Mouse (Mus musculus) 416B (cell line): Measurements from ENCODE around the gene Cyp8b1.
A peak's percentile ranks its signal among the peaks of the same experiment; 100 is the strongest.

Experiments
- DNase-seq: peaks from one replicate; pipeline ENCODE4 v3.0.0; 2011; ENCODE audit warnings: low read depth

Cyp8b1 gene

DNA sequence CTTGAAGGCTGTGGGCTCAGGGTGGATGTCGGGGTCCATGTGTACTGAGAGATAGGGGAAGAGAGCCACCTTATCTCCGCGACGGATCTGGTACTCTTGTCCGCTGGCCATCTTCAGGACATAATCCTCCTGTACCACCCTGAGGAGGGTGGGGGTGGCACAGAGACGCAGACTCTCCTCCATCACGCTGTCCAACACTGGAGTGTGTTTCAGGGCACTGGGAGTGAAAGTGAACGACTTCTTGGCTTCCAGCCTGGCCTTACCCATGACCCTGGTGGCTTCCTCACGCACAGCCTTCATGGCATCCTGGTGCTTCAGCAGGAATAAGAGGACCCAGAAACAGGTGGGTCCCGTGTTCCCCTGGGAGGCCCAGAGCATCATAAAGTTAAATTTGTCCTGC, 1.0 kb downstream of the Cyp8b1 start:
- no peak for DNase-seq

DNA sequence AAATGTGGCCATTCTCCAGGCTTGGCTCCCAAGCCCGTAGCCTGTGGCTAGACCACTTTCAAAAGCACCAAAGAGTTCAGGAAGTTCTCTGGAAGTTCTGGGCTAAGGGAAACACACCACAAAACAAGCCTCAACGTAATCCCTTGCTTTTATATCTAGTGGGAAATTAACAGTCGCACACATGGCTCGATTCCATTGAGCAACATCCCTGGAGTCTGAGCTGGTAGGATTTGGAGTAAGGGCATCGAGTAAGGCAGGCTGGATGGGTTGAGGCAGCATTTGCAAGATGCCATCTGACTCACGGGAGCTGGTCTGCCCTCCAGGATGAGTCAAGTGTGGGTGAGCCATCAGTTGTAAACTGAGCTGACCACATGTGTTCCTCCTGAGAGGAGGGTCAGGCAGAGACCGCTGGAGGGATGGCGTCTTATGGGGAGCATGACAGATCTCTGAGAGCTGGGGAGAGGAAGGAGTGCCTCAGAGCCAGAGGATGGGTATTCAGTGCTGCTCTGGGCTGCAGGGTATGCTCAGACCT, 1.8 kb downstream of the Cyp8b1 start:
- DNase-seq, result peak; percentile 83

DNA sequence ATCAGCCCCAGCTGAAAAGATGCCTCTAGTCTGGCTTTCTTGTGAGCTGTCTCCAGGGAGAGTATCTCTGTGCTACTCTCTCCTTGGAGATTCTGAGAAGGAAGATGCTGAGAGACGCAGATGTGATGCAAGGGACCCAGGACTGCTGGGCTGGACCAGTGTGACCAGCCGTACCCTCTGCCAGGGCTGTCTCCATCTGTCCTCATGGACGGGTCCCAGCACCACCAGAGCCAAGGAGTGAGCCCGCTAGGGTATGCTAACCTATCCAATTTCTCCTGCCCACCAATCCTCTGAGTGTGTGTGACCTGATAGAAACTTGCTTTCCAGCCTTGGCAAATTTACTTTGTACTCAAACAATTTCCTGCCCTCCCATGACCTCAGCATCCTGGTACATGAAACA, 3.3 kb downstream of the Cyp8b1 start:
- no peak for DNase-seq

DNA sequence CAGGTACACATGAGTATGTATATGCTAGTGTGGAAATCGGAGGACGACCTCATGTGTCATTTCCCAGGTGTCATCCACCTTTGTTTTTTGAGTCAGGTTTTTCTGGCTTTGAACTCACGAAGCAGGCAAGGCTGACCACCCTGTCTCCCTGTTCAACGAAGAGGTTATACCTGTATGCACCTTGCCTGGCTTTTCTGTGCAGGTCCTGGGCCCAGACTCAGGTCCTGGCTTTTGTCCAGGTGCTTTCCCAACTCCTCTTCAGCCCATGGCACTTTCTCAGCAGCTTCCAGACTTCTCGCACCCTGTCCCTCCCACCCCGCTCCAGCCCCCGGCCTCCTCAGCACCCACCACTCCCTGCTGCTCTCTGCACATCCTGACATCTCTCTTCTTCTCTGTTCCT, 4.9 kb downstream of the Cyp8b1 start:
- DNase-seq, result no peak

DNA sequence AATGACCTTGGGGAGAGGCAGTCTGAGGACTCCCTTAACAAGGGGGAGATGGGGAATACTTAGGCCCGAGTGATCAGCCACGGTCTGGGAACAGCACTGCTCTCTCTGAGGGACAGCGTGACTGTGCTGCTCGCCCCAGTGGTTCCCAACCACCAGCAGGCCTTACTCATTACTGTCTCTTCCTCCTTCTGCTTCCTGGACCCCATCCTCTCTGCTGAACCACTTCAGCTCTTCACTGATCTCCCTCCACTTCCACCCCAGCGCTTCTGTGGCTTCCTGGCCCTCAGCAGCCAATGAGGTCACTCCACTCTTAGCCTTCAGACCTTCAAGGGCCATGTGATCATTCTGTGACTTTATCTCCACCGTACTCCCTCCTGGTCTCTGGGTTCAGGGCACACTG, 6.5 kb downstream of the Cyp8b1 start:
- peak; percentile 87 for DNase-seq

DNA sequence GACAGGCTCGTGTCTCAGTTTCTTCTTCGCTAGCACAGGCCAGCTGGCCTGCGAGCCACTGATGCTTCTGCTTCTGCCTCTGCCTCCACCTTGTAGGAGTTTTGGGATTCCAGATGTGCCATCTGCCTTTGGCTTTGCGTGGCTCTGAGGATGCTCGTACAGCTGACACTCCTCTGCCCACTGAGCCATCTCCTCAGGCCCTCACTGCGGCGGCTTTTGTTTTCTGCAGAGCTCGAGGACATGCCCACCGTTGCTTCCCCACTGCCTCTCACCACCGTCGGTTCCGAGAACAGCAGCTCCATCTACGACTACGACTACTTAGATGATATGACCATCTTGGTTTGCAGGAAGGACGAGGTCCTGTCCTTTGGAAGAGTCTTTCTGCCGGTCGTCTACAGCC, 7.8 kb downstream of the Cyp8b1 start:
- DNase-seq, result no peak

DNA sequence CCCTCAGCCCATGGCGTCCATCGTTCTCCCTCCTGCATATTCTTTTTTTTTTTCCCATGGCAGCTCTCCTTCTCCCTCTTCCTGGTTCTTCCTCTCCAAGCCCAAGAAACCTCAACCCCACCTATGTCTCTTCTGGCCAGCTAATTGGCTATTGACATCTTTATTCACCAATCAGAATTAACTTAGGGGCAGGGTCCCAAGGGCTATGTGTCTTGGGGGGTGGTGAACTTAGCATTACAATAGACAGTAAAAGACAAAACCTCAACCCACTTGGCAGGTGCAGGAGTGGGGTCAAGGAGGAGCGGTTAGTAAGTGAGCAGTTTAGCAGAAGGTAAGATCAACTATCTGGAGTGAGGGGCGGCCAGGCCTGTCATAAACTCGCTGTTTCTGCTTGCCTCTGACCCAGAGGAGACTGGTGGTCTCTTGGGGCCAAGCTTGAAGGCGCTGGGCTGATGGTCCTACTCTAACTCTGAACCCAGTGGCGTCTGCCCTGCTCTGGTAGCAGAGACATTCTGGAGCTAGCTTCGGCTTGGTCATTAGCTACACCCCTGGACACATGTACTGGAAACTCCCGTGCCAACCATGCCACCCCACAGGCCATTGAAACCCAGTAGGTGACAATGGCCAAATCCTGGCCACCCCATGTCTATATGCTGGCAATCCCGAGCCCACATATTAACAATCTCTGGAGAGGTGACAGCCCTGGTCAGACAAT, 8.6 kb downstream of the Cyp8b1 start:
- DNase-seq, result no peak

DNA sequence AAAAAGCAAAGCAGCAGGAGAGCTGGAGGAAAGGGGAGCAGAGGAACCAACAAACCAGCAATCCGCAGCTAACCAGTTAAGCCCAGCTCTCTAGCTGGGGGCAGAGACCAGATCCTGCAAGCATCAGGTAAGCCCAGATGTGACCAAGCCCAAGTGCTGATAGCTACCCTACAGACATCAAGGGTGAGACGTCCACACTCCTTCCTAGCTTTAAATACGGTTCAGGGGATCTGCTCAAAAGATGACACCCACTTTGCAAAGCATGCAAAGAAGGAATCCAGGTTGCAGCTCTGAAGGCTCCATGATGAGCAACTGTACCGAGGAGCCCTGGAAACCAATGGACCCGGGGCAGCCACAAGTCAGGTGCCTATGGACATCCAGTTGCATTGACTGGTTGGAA, 9.6 kb downstream of the Cyp8b1 start:
- no peak for DNase-seq

DNA sequence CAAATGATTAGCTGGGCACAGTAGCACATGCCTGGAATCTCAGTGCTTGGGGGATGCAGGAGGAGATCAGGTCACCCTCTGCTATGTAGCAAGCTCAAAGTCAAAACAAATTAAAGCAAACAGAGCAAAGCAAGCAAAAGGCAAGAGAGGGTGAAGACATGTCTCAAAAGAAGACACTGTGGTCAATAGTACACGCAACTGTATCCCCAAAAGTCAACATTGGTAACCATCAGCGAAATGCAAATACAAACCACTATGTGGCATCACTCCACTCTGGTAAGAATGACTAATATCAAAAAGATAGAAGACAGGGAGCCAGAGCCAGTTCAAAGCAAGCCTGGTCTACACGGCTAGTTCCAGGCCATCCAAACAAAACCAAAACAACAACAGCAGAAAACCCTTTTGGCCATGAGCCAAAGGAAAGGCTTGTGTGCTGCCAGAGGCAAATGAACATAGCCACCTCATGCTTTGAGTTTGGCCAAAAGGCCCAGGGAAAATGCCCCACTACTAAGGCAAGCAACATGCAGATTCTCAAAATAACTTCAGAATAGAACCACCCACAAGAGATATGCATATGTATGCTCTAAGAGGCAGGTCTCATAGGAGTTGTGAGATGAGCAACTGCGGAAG, 10.4 kb downstream of the Cyp8b1 start:
- peak; percentile 36 for DNase-seq

DNA sequence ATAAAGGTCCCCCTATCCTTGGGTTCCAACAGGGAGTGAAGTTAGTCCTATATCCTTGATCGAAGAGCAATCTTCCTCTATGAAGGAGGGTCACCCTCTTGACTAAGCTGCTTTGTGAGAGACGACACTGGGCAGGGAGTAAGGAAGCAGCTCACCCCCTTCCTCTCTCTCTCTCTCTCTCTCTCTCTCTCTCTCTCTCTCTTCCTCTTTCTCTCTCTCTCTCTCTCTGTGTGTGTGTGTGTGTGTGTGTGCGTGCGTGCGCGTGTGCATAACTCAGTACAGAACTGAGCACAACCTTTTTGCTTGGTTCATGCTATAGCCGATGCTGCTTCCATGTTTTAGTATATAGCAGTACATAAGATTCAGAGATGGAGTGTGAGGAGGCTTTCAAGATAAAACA, 11.2 kb downstream of the Cyp8b1 start:
- no peak for DNase-seq

DNA sequence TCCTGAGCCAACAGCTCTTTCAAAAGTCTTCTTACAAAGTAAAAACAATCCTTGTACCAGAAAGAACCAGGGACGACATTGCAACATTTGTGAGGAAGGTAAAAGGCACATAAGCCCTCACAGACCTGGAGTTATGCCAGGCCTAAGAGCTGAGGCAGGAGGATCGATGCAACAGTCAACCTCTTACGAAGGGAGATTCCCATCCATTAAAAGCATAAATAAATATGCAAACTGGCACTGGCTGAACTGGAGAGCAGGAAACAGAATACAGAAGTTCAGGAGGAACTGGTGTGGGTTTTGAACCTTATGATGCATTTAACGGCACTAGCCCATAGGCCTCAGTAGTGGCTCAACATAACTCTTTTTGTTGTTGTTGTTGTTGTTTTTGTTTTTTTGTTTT, 11.8 kb downstream of the Cyp8b1 start:
- no peak for DNase-seq

DNA sequence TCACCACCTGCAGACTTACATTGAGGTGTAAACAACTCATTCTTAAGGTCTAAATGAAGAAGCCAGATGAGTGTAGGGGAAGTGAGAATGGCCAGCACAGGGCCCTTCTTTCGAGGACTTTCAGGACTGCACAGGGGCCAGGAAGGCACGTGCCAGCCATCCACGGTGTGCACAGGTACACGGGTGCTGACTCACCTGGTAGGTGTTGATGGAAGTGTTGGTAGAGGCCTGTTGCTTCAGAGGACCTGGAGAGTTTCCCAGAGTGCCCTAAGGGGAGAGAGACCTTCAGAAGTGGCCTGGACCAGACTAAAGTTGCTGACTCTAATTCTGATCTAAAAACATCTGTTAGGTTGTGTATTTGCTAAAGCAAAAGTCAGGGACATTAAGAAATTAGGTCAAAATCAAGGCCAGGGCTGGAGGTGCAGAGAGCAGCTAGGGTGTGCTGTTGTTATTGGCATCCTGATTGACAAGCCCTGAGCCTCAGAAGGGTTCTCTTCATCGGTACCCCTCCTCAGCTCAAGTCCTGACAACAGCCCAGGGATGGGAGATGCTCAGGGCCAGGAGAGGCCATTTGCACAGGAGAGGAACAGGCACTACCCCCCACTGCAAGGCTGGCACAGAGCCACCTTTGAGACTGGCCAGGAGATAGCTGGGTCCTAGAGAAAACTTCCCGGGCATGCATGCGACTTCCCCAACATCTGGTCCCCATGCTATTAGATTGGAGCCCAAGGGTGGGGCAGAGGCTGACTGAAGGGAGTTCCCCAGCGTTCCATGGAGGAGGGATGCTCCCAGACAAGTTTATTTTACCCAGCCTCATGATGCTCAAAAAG, 12.4 kb downstream of the Cyp8b1 start:
- DNase-seq, result no peak

DNA sequence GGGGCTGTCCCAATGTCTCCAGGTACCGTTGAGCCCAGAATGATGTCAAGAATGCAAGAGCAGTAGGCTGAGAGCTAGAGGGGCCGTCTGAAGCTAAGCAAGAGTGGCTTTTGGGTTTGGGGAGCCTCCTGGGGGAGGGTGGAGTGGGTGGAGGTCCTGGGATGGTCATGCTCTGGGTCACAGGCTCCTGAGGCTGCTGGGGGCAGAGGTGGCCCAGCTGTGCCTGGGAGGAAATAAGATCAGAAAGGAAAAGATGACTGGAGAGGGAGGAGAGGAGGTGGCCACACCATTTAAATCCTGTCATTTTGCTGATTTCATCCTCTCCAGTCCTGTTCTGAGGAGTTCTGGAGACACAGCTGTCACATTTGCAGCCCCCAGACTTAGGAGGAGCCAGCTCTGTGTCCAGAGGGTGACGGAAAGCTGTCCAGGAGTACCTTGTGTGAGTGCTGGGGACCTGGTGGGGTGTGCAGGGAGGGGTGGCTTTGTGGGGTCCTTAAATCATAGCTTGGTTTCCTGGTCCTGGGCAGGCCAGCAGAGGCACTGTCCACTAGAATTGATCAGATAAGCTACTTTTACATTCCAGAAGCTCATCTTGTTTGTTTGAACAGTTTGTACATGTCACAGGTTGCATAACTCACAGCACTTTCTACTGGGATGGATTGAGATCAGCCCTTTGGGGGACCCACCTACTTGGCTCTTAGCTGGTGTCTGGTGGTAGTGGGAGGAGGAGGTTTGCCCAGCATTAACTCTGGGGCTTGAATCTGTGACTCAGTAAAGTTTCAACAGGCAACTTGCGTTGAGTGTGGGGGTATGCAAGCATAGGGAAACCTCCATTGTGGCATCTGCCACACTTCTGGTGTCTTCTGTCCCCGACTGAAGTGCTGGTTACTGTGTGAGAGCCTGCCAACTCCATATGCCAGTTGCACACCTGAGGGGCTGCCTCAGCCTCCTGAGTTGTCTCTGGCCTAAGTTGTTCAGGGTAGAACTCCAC, 14.1 kb downstream of the Cyp8b1 start:
- no peak for DNase-seq

DNA sequence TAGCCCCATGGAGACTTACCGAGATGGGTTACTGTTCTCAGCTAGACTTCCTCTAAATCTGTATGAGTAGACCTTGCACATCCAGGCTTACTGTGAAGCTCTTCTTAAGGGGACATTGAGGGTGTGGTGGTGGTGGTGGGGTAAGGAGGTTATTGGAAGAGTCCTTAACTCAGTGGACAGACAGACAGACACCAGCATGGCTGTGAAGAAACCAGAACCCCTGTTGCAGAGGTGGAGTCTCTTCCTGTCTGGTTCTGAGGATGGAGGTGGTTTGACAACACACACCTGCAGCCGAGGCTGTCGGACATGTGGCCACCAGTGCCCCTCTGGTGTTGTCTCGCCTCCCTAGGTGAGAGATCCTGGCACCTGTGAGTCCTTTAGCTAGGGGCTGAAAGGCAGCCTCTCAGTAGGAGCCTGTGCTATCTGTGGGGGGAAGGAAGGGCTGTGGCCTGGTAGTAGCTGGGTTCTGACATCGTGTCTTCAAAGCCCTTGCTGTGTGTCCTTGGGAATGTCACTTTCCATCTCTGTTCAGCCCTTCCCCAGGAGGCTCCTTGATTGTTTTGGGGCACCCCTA, 15.7 kb downstream of the Cyp8b1 start:
- no peak for DNase-seq

DNA sequence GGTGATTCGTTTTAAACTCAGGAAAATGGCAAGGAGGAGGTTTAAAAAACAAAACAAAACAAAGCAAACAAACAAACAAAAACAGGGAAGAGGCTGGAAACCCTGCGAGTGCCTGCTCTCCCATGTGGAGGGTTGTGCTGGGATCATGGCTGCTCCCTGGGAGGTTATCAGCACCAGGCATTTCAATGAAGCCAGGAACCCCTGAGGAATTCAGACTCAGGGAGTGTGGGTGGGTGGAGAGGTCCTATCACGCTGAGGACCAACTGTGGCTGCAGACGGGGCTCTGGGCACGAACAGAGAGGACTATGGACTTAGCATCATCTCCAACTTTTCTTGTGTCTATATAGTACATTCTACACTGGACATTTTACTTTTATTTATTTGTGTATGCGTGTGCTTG, 16.8 kb downstream of the Cyp8b1 start:
- no peak for DNase-seq

DNA sequence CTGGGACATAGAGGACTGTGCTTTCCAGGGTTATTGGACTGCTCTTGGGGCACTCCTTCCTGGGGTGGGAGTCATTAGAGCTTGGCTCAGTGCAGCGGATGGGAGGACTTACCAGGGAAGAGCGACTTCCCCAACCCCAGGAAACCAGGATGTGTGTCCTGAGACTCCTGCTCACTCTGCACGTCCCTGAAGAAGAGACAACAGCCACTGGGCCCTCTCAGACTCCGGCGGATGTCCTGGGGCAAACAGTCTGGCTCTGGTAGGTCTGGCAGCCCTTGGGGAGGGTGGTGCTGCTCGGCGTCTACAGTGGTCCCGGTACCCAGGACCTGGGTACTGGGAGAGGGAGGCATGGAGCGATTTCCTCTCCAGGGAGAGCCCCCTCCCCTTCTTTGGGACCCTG, 17.9 kb downstream of the Cyp8b1 start, which contains the start of gene Ackr2:
TSS of gene Ackr2 (plus strand) at position 111 of the 400 bp plus-strand sequence.
- DNase-seq, result no peak

DNA sequence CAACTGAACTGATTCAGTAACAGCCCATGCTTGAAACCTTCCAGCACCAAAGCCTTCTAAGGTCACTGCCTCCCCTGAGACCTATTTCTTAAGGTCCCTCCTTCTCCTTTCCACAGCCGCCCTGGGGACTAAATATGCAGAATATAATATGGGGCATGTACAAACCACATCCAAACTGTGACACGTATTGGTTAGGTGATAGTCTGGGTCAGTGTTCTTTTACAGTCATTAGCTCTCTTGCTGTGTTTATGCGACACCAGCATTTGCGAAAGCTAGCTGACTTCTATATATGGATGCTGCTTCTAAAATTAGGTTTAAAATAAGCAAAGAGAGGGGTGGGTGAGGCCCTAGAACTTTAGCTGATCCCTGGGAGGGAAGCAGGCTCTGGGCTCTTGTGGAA, 19.3 kb downstream of the Cyp8b1 start:
- DNase-seq, result no peak

DNA sequence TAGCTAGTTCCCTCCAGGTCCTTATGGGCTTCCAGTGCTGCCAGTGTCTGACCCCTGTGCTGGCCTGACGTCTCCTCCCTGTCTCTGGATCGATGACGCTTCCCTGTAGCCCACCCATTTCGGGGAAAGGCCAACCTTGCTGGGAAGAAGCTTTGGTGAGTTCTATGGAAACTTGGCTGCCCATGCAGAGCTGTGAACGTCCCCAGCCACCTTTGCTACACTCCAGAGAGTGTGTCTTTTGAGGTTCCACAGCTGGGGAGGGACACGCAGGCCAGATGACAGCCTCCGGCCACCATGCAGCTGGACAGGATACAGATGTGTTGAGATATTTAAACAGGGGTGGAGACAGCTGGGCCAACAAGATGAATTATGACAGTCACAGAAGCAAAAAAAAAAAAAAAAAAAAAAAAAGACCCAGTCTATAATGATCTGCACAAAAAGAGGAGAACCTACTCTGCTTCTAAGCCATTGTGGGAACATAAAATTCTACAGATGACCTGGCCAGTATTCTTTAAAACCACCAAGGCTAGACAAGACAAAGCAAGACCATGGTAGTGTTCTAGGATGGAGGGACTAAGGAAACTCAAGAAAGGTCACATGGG, 20.6 kb downstream of the Cyp8b1 start:
- no peak for DNase-seq

DNA sequence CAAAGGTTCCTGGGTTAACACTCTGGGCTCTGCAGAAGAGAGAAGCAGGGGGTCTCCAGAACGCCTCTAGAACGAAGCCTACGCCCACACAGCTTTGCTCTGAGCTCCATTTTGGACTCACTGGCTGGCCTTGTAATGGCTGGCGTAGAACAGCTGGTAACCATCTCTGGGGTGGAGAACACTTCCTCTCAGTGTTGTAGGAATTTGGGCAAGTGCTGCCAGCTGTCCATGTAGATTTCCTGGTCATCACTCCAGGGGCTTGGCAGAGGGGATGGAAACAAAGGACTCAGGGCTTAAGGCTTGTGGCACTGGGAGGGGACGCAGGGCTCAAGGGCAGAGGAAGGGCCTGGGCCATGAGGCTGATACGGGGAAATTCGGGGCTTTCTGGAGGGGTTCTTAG, 21.7 kb downstream of the Cyp8b1 start:
- no peak for DNase-seq

DNA sequence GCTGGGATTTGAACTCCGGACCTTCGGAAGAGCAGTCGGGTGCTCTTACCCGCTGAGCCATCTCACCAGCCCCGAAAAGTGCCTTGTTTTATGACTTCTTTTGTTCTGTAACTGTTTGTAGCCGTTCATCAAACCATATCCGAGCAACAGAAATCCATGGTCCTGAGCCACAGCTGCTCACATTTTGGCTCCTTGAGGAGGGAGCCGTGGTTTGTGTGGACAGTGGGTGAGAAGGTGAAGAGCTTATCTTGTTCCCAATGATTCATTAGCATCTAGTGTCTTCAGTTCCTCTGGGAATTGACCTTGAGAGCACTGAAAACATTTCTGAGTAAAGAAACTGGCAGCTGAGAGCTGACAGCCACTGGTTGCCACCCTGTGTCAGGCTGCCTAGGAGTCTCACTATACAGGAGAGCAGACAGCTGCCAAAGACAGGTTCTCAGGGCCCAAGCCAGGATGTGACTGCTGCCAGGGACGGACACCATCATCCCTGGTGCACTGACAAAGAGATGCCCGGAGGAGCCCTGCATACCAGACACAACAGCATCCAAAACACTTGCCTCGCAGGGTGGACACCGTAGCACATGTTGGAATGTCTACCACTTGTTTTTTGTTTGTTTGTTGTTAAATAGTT, 23.9 kb downstream of the Cyp8b1 start:
- DNase-seq, result no peak
